Mouse (Mus musculus): ENCODE measurements around the gene Sema4c. TPM values are rescaled to one million over a fixed set of nuclear protein-coding genes. Genes with fewer than 3 reads are reported as not detected.
"Not testable (repeated sequence)": the region's sequence is repeated elsewhere in the genome, so short reads cannot be mapped to it uniquely, and the experiment has no call there.

Gene Sema4c
- polyA plus RNA-seq, 1 experiment from 2014 or later = 18.1 TPM

GRCm38 (mm10) chr1:36539186-36539585 is 19.0 kb downstream of the Sema4c start, which contains the start of gene Gm42417:
Gm42417 (minus strand) TSS chr1:36539429.
- Histone ChIP-seq H3K27ac (no peak within 1 kb of the TSS), H3K4me2 (no peak within 1 kb of the TSS), H3K4me1 (peaks cover 12% of the 10 kb centered on the region), H3K36me3 (peaks cover 55% of the 10 kb centered on the region), H3K4me3 (no peak within 1 kb of the TSS), H3K27me3 (no peaks in the 10 kb centered on the region), H3K9ac (no peak within 1 kb of the TSS), H3K9me3 (no peaks in the 10 kb centered on the region)
- ATAC-seq (ENCODE audit: insufficient number of reproducible peaks, low FRiP score, low TSS enrichment, low read depth) = no peak
- 38% methylated on average over 9 of the region's 9 CpGs for WGBS

DNA sequence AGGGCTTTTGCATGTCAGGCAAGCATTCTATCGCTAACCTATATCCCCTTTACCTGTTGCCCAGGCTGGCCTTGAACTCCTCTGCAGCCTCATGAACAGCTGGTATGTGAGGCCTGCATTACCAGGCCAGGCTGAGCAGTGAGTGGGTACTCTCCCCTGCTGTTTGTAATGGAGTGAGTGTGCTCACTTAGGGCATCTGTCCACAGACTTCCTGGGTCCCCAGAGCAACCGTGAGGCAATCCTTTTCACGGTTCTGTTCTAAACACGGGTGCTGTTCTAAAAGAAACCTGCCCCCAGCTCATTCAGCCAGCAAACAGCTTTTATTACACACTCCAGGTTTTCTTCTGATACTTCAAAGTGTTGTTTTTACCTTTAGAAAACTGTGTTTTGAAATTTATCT is 19.4 kb downstream of the Sema4c start:
- H3K27me3 ChIP-seq = no peaks in the 10 kb centered on the region
- H3K9me3 ChIP-seq = no peaks in the 10 kb centered on the region
- peaks cover 57% of the 10 kb centered on the region for H3K36me3 ChIP-seq
- ATAC-seq (ENCODE audit: insufficient number of reproducible peaks, low FRiP score, low TSS enrichment, low read depth) = no peak
- no peak overlapping the region for H3K27ac ChIP-seq
- no peak overlapping the region for H3K9ac ChIP-seq
- H3K4me2 ChIP-seq = no peak overlapping the region
- 84% methylated on average over 4 of the region's 4 CpGs for WGBS
- H3K4me1 ChIP-seq = peaks cover 14% of the 10 kb centered on the region
- no peak overlapping the region for H3K4me3 ChIP-seq

GRCm38 (mm10) chr1:36536783-36537182 is 21.4 kb downstream of the Sema4c start, which contains the start of gene Ankrd23:
Ankrd23 (minus strand) TSS chr1:36536883.
- WGBS = 91% methylated on average over 9 of the region's 9 CpGs
- peaks cover 16% of the 10 kb centered on the region for H3K4me1 ChIP-seq
- H3K9ac ChIP-seq; H3K27ac ChIP-seq; H3K9me3 ChIP-seq; ATAC-seq (ENCODE audit: insufficient number of reproducible peaks, low FRiP score, low TSS enrichment, low read depth); H3K4me3 ChIP-seq; H3K4me2 ChIP-seq; H3K27me3 ChIP-seq: not testable (repeated sequence)
- H3K36me3 ChIP-seq = peaks cover 54% of the 10 kb centered on the region

GRCm38 (mm10) chr1:36536397-36536728 is 21.8 kb downstream of the Sema4c start:
- peaks cover 16% of the 10 kb centered on the region for H3K4me1 ChIP-seq
- no peaks in the 10 kb centered on the region for H3K9me3 ChIP-seq
- H3K4me3 ChIP-seq = no peak overlapping the region
- no peak overlapping the region for H3K9ac ChIP-seq
- H3K27me3 ChIP-seq = no peaks in the 10 kb centered on the region
- H3K27ac ChIP-seq = no peak overlapping the region
- no peak for ATAC-seq (ENCODE audit: insufficient number of reproducible peaks, low FRiP score, low TSS enrichment, low read depth)
- H3K4me2 ChIP-seq = no peak overlapping the region
- WGBS = 75% methylated on average over 8 of the region's 8 CpGs
- H3K36me3 ChIP-seq = peaks cover 54% of the 10 kb centered on the region

GRCm38 (mm10) chr1:36535477-36536396 is 22.4 kb downstream of the Sema4c start:
- no peak overlapping the region for H3K9ac ChIP-seq
- no peaks in the 10 kb centered on the region for H3K27me3 ChIP-seq
- no peaks in the 10 kb centered on the region for H3K9me3 ChIP-seq
- no peak overlapping the region for H3K27ac ChIP-seq
- WGBS = 78% methylated on average over 11 of the region's 11 CpGs
- no peak for ATAC-seq (ENCODE audit: insufficient number of reproducible peaks, low FRiP score, low TSS enrichment, low read depth)
- no peak overlapping the region for H3K4me3 ChIP-seq
- H3K36me3 ChIP-seq = peaks cover 54% of the 10 kb centered on the region
- H3K4me2 ChIP-seq = no peak overlapping the region
- peaks cover 16% of the 10 kb centered on the region for H3K4me1 ChIP-seq

DNA sequence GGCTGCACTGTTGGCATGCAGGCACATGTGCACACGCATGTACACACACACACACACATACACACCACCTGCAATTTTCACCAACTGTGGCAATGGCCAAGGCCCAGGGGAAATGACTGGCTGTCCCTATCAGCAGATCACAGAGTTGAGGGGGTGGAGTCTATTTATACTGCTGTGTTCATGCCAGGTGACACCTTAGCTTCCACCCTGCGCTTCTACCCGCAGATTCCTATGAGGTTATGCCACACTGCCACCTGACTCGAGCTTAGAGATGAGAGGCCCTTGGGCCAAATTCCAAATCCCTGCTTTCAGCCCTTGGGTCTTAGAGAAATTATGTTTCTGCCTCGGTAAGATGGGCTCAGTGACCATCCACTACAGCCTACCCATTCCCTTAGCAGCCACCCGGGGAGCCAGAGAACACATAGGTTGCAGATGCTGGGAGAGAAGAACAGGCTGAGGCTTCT is 23.5 kb downstream of the Sema4c start:
- H3K4me1 ChIP-seq = peaks cover 16% of the 10 kb centered on the region
- H3K27me3 ChIP-seq = no peaks in the 10 kb centered on the region
- no peak overlapping the region for H3K4me3 ChIP-seq
- H3K4me2 ChIP-seq = no peak overlapping the region
- H3K36me3 ChIP-seq = peaks cover 44% of the 10 kb centered on the region
- no peaks in the 10 kb centered on the region for H3K9me3 ChIP-seq
- H3K9ac ChIP-seq = no peak overlapping the region
- peak overlapping the region; percentile 22 for H3K27ac ChIP-seq
- ATAC-seq (ENCODE audit: insufficient number of reproducible peaks, low FRiP score, low TSS enrichment, low read depth) = no peak
- 65% methylated on average over 6 of the region's 6 CpGs for WGBS

- no peaks in the 10 kb centered on the region for H3K9me3 ChIP-seq
- H3K27me3 ChIP-seq = no peaks in the 10 kb centered on the region
- H3K4me3 ChIP-seq = no peak overlapping the region
- H3K4me2 ChIP-seq = no peak overlapping the region
- no peak overlapping the region for H3K9ac ChIP-seq
- H3K27ac ChIP-seq = peak overlapping the region; percentile 18
- H3K36me3 ChIP-seq = peaks cover 34% of the 10 kb centered on the region
- ATAC-seq (ENCODE audit: insufficient number of reproducible peaks, low FRiP score, low TSS enrichment, low read depth) = no peak
- peaks cover 16% of the 10 kb centered on the region for H3K4me1 ChIP-seq
- 75% methylated on average over 6 of the region's 6 CpGs for WGBS
These were observed 24.6 kb downstream of the Sema4c start for GRCm38 (mm10) chr1:36533546-36533945.

DNA sequence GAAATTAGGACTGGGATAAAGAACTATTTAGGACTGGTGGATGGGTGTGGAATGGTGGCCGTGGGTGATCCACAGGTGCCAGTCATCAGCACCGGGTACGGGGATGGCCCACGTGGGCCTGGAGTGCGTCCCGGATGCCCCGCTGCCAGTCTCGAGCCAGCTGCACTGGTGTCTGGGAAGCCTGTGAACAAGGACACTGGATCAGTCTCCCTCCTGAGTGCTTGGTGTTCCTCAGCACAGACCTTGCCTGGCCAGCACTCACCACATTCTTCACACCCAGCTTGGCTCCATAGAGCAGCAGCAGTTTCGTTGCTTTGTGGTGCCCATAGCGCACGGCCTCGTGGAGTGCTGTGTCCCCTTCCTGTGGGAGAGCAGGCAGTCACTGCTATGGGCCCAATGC is 26.7 kb downstream of the Sema4c start:
- peaks cover 16% of the 10 kb centered on the region for H3K4me1 ChIP-seq
- H3K9ac ChIP-seq = no peak overlapping the region
- WGBS = 89% methylated on average over 12 of the region's 12 CpGs
- H3K4me3 ChIP-seq = no peak overlapping the region
- no peak overlapping the region for H3K27ac ChIP-seq
- no peaks in the 10 kb centered on the region for H3K9me3 ChIP-seq
- no peaks in the 10 kb centered on the region for H3K27me3 ChIP-seq
- H3K4me2 ChIP-seq = no peak overlapping the region
- no peak for ATAC-seq (ENCODE audit: insufficient number of reproducible peaks, low FRiP score, low TSS enrichment, low read depth)
- peaks cover 23% of the 10 kb centered on the region for H3K36me3 ChIP-seq

- H3K27ac ChIP-seq = no peak overlapping the region
- H3K9me3 ChIP-seq = no peaks in the 10 kb centered on the region
- no peaks in the 10 kb centered on the region for H3K27me3 ChIP-seq
- H3K4me1 ChIP-seq = peaks cover 16% of the 10 kb centered on the region
- no peak for ATAC-seq (ENCODE audit: insufficient number of reproducible peaks, low FRiP score, low TSS enrichment, low read depth)
- H3K36me3 ChIP-seq = peaks cover 20% of the 10 kb centered on the region
- no peak overlapping the region for H3K9ac ChIP-seq
- WGBS = 88% methylated on average over 7 of the region's 7 CpGs
- H3K4me2 ChIP-seq = no peak overlapping the region
- H3K4me3 ChIP-seq = no peak overlapping the region
These were observed 27.2 kb downstream of the Sema4c start for GRCm38 (mm10) chr1:36530962-36531361.

GRCm38 (mm10) chr1:36530485-36530884 is 27.7 kb downstream of the Sema4c start:
- Histone ChIP-seq H3K4me3 (no peak overlapping the region), H3K4me1 (peaks cover 16% of the 10 kb centered on the region), H3K4me2 (no peak overlapping the region), H3K36me3 (peaks cover 25% of the 10 kb centered on the region), H3K9ac (no peak overlapping the region), H3K9me3 (no peaks in the 10 kb centered on the region), H3K27me3 (no peaks in the 10 kb centered on the region), H3K27ac (no peak overlapping the region)
- 72% methylated on average over 8 of the region's 8 CpGs for WGBS
- ATAC-seq (ENCODE audit: insufficient number of reproducible peaks, low FRiP score, low TSS enrichment, low read depth) = peak; percentile 44; the same call in 1 of the 2 replicates

DNA sequence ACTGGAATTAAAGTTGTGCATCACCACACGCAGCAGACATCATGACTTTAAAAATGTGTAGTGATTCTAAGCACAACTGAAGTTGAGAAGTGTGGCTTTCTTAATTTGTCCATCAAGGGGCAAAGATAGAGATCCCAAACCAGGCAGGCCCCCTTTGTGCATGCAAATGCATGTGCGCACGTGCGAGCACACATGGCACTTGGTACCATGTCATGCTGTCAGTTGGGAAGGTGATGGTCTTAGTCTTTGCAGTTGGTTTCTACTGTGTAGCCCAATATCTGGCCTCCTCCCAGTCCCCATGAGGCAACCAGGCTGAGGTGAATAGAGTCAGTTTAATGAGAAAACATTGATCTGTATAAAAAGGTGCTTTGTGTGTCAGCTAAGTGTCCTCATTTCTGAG is 28.3 kb downstream of the Sema4c start:
- no peak overlapping the region for H3K9ac ChIP-seq
- H3K27ac ChIP-seq = no peak overlapping the region
- WGBS = 90% methylated on average over 4 of the region's 4 CpGs
- no peak overlapping the region for H3K4me3 ChIP-seq
- H3K4me1 ChIP-seq = peaks cover 13% of the 10 kb centered on the region
- no peaks in the 10 kb centered on the region for H3K27me3 ChIP-seq
- H3K36me3 ChIP-seq = peaks cover 31% of the 10 kb centered on the region
- no peaks in the 10 kb centered on the region for H3K9me3 ChIP-seq
- ATAC-seq (ENCODE audit: insufficient number of reproducible peaks, low FRiP score, low TSS enrichment, low read depth) = no peak
- H3K4me2 ChIP-seq = no peak overlapping the region

GRCm38 (mm10) chr1:36529274-36529673 is 28.9 kb downstream of the Sema4c start:
- no peak overlapping the region for H3K27ac ChIP-seq
- WGBS = 83% methylated on average over 4 of the region's 4 CpGs
- H3K4me2 ChIP-seq = no peak overlapping the region
- no peak overlapping the region for H3K9ac ChIP-seq
- H3K4me1 ChIP-seq = peaks cover 8% of the 10 kb centered on the region
- no peaks in the 10 kb centered on the region for H3K27me3 ChIP-seq
- ATAC-seq (ENCODE audit: insufficient number of reproducible peaks, low FRiP score, low TSS enrichment, low read depth) = no peak
- peaks cover 36% of the 10 kb centered on the region for H3K36me3 ChIP-seq
- H3K9me3 ChIP-seq = no peaks in the 10 kb centered on the region
- no peak overlapping the region for H3K4me3 ChIP-seq
